Mouse (Mus musculus): ENCODE data around the gene Pik3c2g. TPM values are rescaled to one million over a fixed set of nuclear protein-coding genes. Genes with fewer than 3 reads are reported as not detected.

Pik3c2g gene
- total RNA-seq, 2 experiments from 2014 or later, result not detected

GRCm38 (mm10) chr6:139989597-139989996 lies 402.6 kb downstream of the Pik3c2g start:
- no peak for DNase-seq
- intact Hi-C loops (cut with DNase I), result no loop called here

- intact Hi-C loops (cut with DNase I), result no loop called here
- no peak for DNase-seq
These were observed 418.2 kb downstream of the Pik3c2g start for GRCm38 (mm10) chr6:140005181-140005580.

Other genes with a start within 250 kb of the Pik3c2g start
- gene Rergl, start 85.2 kb upstream of the Pik3c2g start, total RNA-seq (2021), result under 1 TPM in 1 of 2 experiments, not detected in 1; 0.27 TPM